ENCODE assay signal across 23 mouse cellular contexts in the genomic region with DNA sequence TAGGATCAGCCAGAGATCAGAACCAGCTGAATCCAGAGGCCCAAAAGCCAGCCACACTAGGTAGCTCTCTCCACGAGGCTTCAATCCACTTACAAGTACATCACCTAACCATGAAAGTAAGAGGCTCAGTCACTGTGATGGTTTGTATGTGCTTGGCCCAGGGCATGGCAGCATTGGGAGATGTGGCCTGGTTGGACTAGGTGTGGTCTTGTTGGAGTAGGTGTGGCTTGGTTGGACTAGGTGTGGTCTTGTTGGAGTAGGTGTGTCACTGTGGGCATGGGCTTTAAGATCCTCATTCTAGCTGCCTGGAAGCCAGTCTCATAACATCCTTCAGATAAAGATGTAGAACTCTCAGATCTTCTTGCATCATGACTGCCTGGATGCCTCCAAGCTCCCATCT. TPM values are rescaled to one million over a fixed set of nuclear protein-coding genes. Genes with fewer than 3 reads are reported as not detected.
A peak's percentile ranks its signal among the peaks of the same experiment; 100 is the strongest.
DNase-seq lines count a peak whose midpoint lies in the region; ATAC-seq and TF ChIP-seq lines count a peak whose summit lies in the region.
"Had no signal": no experiment of that assay in that cellular context is flagged by ENCODE, and none has a peak within 500 bp of the region (broad histone marks: within the 10 kb centered on the region; RNA-seq: fewer than 3 reads in every experiment).

No protein-coding gene starts in this region.

- peaks cover 26% of the 10 kb centered on the region for H3K4me1 ChIP-seq in liver, embryonic 12.5 days
- H3K4me1 ChIP-seq in liver, embryonic 16.5 days (ENCODE audit: control insufficient read depth, low read depth, low read length) = peaks cover 11% of the 10 kb centered on the region
- H3K4me1 ChIP-seq in stomach, postnatal 0 days (replicated peaks; ENCODE audit: control insufficient read depth, insufficient read depth) = no peaks in the 10 kb centered on the region
- H3K4me1 ChIP-seq: embryonic facial prominence, embryonic 15.5 days; forebrain, embryonic 12.5 days; heart, embryonic 12.5 days; hindbrain, embryonic 10.5 days had no signal

- H3K36me3 ChIP-seq in liver, embryonic 12.5 days = no peaks in the 10 kb centered on the region
- H3K36me3 ChIP-seq in liver, embryonic 16.5 days (ENCODE audit: control insufficient read depth, insufficient read depth) = no peaks in the 10 kb centered on the region
- no peaks in the 10 kb centered on the region for H3K36me3 ChIP-seq in stomach, postnatal 0 days (ENCODE audit: control insufficient read depth, insufficient read depth, low read length)
- H3K36me3 ChIP-seq: embryonic facial prominence, embryonic 15.5 days; forebrain, embryonic 12.5 days; heart, embryonic 12.5 days; hindbrain, embryonic 10.5 days had no signal

- H3K27ac ChIP-seq in liver, embryonic 12.5 days = no peak overlapping the region
- H3K27ac ChIP-seq in liver, embryonic 16.5 days (ENCODE audit: low read length) = no peak overlapping the region
- no peak overlapping the region for H3K27ac ChIP-seq in stomach, postnatal 0 days (replicated peaks)
- H3K27ac ChIP-seq: embryonic facial prominence, embryonic 15.5 days; forebrain, embryonic 12.5 days; hindbrain, embryonic 10.5 days; hindbrain, embryonic 14.5 days had no signal

- H3K27me3 ChIP-seq in liver, embryonic 12.5 days (replicated peaks) = no peaks in the 10 kb centered on the region
- H3K27me3 ChIP-seq in liver, embryonic 16.5 days (ENCODE audit: control insufficient read depth, insufficient read depth, low read depth, low read length) = no peaks in the 10 kb centered on the region
- H3K27me3 ChIP-seq in stomach, postnatal 0 days (ENCODE audit: control insufficient read depth, insufficient read depth, low read length) = no peaks in the 10 kb centered on the region
- H3K27me3 ChIP-seq: embryonic facial prominence, embryonic 15.5 days; forebrain, embryonic 12.5 days; heart, embryonic 12.5 days had no signal

- H3K9ac ChIP-seq in liver, embryonic 12.5 days = no peak overlapping the region
- H3K9ac ChIP-seq in liver, embryonic 16.5 days (ENCODE audit: low read depth, low read length) = no peak overlapping the region
- no peak overlapping the region for H3K9ac ChIP-seq in stomach, postnatal 0 days (ENCODE audit: low read length)
- H3K9ac ChIP-seq: embryonic facial prominence, embryonic 15.5 days; forebrain, embryonic 12.5 days; forebrain, postnatal 0 days; heart, embryonic 12.5 days; hindbrain, embryonic 14.5 days had no signal

- no peak for TF ChIP-seq CTCF in stomach, postnatal 0 days (IDR thresholded peaks at IDR 0.05; ENCODE audit: low read depth)

- no peaks in the 10 kb centered on the region for H3K9me3 ChIP-seq in liver, embryonic 12.5 days (replicated peaks)
- H3K9me3 ChIP-seq in liver, embryonic 16.5 days (replicated peaks; ENCODE audit: control insufficient read depth, low read length) = no peaks in the 10 kb centered on the region
- H3K9me3 ChIP-seq in stomach, postnatal 0 days (ENCODE audit: control insufficient read depth, low read length) = no peaks in the 10 kb centered on the region
- H3K9me3 ChIP-seq: embryonic facial prominence, embryonic 15.5 days; forebrain, embryonic 12.5 days; heart, embryonic 12.5 days; hindbrain, embryonic 10.5 days had no signal

- no peak overlapping the region for H3K4me3 ChIP-seq in liver, embryonic 12.5 days
- H3K4me3 ChIP-seq in liver, embryonic 16.5 days (ENCODE audit: low read depth, low read length) = no peak overlapping the region
- H3K4me3 ChIP-seq in stomach, postnatal 0 days (ENCODE audit: low read depth, low read length) = no peak overlapping the region
- H3K4me3 ChIP-seq: embryonic facial prominence, embryonic 15.5 days; forebrain, embryonic 12.5 days; heart, embryonic 12.5 days; hindbrain, embryonic 10.5 days had no signal

- ATAC-seq in erythroid progenitor cell, adult 5-6 weeks (replicated peaks; ENCODE audit: low FRiP score, poor library complexity, severe bottlenecking) = peak; percentile 88
- peak; percentile 89 for ATAC-seq in liver, embryonic 12.5 days
- ATAC-seq in liver, embryonic 16.5 days (ENCODE audit: low read depth) = peak; percentile 88
- peak; percentile 68 for ATAC-seq in stomach, postnatal 0 days (ENCODE audit: low FRiP score, low TSS enrichment)
- ATAC-seq: forebrain, postnatal 0 days had no signal

- DNase-seq in stomach, postnatal 0 days (ENCODE audit: low spot score) = peak; percentile 45
- DNase-seq in lung, postnatal 14 days = no peak
- DNase-seq in layer of hippocampus, adult 9-10 months (ENCODE audit: low spot score) = no peak
- no peak for DNase-seq in lung, postnatal 25 days (ENCODE audit: low spot score)
- DNase-seq: adrenal gland, postnatal 10 days; cerebellum, adult 11 months; cerebellum, adult 8-10 months; cerebellum, postnatal 14 days; embryo, embryonic 11 days; forebrain, postnatal 0 days; gastrocnemius, postnatal 14 days had no signal

- peak overlapping the region; percentile 21 for H3K4me2 ChIP-seq in liver, embryonic 12.5 days
- no peak overlapping the region for H3K4me2 ChIP-seq in liver, embryonic 16.5 days (ENCODE audit: low read depth, low read length)
- H3K4me2 ChIP-seq in stomach, postnatal 0 days (replicated peaks; ENCODE audit: low read depth) = no peak overlapping the region
- H3K4me2 ChIP-seq: embryonic facial prominence, embryonic 15.5 days; forebrain, embryonic 12.5 days; heart, embryonic 12.5 days; hindbrain, embryonic 14.5 days had no signal

- 30% methylated on average over 1 of the region's 1 CpGs for WGBS in liver, embryonic 12.5 days (ENCODE audit: insufficient replicate concordance)
- 52% methylated on average over 1 of the region's 1 CpGs for WGBS in liver, embryonic 16.5 days (ENCODE audit: insufficient replicate concordance)
- 60% methylated on average over 1 of the region's 1 CpGs for WGBS in stomach, postnatal 0 days

- TF ChIP-seq EP300 in stomach, postnatal 0 days (optimal IDR thresholded peaks at IDR 0.05) = no peak

RNA-seq across cellular contexts. Expression of gene 9430015G10Rik, which starts 18.5 kb away (rescaled TPM):
- 28.5 and 48.7 TPM in 2 replicates for total RNA-seq in erythroid progenitor cell, adult 5-6 weeks (2015; ENCODE audit: low replicate concordance)
- 52.1 and 58.6 TPM in 2 replicates for total RNA-seq in erythroid progenitor cell, adult 5-6 weeks (2017; ENCODE audit: low replicate concordance)
- polyA plus RNA-seq in liver, embryonic 12.5 days (2016; fragmentation: Nextera tagmentation; extraction: Ambion mirVana) = 19.6 and 20.3 TPM in 2 replicates
- 11.4 and 13.4 TPM in 2 replicates for polyA plus RNA-seq in liver, embryonic 16.5 days (2015; fragmentation: Nextera tagmentation; extraction: Ambion mirVana)
- 4.9 and 5.4 TPM in 2 replicates for polyA plus RNA-seq in stomach, postnatal 0 days (2015; fragmentation: Nextera tagmentation; extraction: Ambion mirVana)

RNA-seq across cellular contexts. Expression of gene Ttll10, which starts 32.0 kb away (rescaled TPM):
- not detected in 2 replicates for total RNA-seq in erythroid progenitor cell, adult 5-6 weeks (2015; ENCODE audit: low replicate concordance)
- not detected in 2 replicates for total RNA-seq in erythroid progenitor cell, adult 5-6 weeks (2017; ENCODE audit: low replicate concordance)
- polyA plus RNA-seq in liver, embryonic 12.5 days (2016; fragmentation: Nextera tagmentation; extraction: Ambion mirVana) = 0.07 and 0.15 TPM in 2 replicates
- 0.29 and 0.33 TPM in 2 replicates for polyA plus RNA-seq in liver, embryonic 16.5 days (2015; fragmentation: Nextera tagmentation; extraction: Ambion mirVana)
- polyA plus RNA-seq in stomach, postnatal 0 days (2015; fragmentation: Nextera tagmentation; extraction: Ambion mirVana) = 2.7 TPM in 2 replicates
- total RNA-seq: common myeloid progenitor, adult 5-6 weeks; forebrain, postnatal 0 days; gastrocnemius, adult 18-20 months; gastrocnemius, postnatal 14 days; granulocyte monocyte progenitor cell, adult 5-6 weeks; heart, postnatal 25 days had no signal

RNA-seq across cellular contexts. Expression of gene Rnf223, which starts 39.1 kb away (rescaled TPM):
- total RNA-seq in erythroid progenitor cell, adult 5-6 weeks (2015; ENCODE audit: low replicate concordance) = 0.84 TPM in 1 of 2 replicates, not detected in the other
- 0.30 and 0.90 TPM in 2 replicates for total RNA-seq in erythroid progenitor cell, adult 5-6 weeks (2017; ENCODE audit: low replicate concordance)
- 0.06 and 0.19 TPM in 2 replicates for polyA plus RNA-seq in liver, embryonic 12.5 days (2016; fragmentation: Nextera tagmentation; extraction: Ambion mirVana)
- 0.06 and 0.09 TPM in 2 replicates for polyA plus RNA-seq in liver, embryonic 16.5 days (2015; fragmentation: Nextera tagmentation; extraction: Ambion mirVana)
- polyA plus RNA-seq in stomach, postnatal 0 days (2015; fragmentation: Nextera tagmentation; extraction: Ambion mirVana) = 7.6 and 7.7 TPM in 2 replicates
- total RNA-seq: gastrocnemius, adult 18-20 months; gastrocnemius, postnatal 14 days; granulocyte monocyte progenitor cell, adult 5-6 weeks had no signal
